Mouse (Mus musculus): ENCODE data around the gene Upk2.
"Not testable (repeated sequence)": the region's sequence is repeated elsewhere in the genome, so short reads cannot be mapped to it uniquely, and the experiment has no call there.

Gene Upk2

DNA sequence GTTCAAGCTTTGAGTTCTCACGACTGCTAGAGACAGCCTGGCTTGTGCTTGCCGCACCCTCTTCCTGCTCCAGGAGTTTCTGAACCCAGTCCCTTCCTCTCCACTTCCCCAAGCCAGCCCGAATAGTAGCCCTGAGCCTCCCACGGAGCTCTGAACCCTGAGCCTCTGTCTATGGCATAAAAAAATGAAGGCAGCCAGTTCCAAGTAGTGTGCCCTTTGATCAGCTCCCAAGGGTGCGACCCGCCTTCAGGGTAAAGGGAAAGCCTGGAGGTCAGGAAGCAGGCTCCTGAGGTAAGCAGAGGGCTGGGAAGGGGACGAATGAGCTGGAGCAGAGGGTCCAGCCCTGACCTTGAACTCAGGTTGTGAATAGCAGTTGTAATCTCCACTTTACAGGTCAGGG, 13.4 kb upstream of the Upk2 start:
- no peak for DNase-seq (ENCODE audit: low spot score in 2 of 2)

DNA sequence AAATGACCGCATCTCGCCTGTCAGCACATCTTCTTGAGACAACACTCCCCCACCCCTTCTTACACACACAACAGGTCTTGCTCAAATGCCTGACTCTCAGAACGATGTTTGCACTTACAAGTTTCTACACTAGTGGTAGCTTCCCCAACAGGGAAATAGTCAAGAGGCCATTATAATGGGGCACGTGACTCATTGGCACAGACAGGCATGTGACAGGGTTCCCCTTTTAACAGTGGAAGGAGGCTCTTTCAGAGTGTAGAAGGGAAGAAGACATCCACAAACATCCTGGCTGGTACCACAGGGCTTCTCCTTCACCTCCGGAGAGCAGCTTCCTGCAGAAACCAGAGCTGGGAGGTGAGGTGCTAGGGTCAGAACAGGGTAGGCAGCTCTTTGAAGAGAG, 7.2 kb upstream of the Upk2 start:
- no peak for DNase-seq (ENCODE audit: low spot score in 2 of 2)

DNA sequence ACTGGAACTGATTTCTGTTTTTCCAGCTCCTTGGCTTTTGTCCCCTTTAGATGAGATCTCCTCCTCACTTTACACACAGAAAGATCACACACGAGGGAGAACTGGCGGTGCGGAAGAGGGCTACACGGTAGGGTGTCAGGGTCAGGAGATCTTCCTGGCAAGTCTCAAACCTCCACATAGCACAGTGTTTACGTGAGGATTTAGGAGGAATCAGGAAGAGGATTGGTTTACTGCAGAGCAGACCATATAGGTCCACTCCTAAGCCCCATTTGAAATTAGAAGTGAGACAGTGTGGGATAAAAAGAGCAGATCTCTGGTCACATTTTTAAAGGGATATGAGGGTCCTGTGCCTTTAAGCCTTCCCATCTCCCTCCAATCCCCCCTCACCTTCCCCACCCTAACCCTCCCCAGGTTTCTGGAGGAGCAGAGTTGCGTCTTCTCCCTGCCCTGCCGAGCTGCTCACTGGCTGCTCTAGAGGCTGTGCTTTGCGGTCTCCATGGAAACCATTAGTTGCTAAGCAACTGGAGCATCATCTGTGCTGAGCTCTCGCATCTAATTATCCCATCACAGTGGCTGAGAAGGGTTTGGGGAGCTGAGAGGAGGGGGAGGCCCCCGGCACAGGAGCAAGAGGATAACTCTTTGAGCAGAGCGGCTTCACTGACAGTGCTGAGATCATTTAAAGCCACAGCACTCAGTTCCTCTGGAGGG, 2.4 kb upstream of the Upk2 start:
- DNase-seq (ENCODE audit: low spot score in 2 of 2), result peak; percentile 91 to 95

DNA sequence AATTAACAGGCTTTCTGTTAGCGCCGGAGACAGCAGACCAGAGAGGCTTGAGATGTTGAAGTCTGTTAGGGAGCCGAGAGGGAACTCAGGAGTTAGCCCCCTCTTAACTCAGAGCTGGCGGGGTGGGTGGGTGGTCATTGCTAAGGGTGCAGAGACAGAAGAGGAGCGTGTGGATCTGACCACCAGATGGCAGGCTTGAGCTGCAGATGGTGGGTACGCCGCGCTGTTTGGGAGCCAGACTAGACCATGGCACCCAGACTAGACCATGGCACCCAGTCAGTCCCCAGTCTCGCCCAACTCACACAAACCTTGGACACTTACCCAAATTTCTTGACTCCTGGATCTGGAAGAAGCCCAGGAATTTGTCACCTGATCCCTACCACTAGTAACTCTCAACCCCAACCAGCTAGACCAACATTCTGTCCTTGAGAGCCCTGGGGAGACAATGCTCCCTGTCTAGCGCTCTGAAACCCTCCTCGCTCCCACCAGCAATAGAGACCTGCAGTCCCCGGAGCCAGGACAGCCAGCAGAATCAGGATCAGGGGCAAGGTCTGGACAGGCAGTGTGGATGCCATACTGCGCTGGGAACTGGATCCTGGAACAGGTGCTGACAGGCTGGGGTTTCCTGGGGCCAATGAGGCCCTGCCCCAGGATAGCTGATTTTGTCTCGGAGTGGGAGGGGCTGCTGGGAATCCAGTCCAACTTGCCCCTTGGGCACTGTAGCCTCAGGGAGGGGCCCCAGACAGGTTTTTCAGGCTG, 465 bp downstream of the Upk2 start:
- DNase-seq (ENCODE audit: low spot score in 2 of 2), result peak in 1 of 2 experiments; percentile 87

DNA sequence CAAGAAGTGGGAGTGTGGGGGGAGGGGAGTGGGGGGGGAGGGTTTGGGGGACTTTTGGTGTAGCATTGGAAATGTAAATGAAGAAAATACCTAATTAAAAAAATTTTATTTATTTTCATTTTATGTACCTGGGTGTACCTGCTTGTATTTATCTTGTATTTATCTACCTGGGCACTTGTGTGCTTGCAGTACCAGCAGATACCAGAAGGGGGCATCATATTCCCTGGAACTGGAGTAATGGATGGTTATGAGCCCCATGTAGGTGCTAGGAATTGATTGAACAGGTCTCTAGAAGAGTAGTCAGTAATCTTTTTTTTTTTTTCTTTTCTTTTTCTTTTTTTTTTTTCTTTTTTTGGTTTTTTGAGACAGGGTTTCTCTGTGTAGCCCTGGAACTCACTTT, 4.4 kb downstream of the Upk2 start:
- DNase-seq (ENCODE audit: low spot score in 2 of 2), result no peak

DNA sequence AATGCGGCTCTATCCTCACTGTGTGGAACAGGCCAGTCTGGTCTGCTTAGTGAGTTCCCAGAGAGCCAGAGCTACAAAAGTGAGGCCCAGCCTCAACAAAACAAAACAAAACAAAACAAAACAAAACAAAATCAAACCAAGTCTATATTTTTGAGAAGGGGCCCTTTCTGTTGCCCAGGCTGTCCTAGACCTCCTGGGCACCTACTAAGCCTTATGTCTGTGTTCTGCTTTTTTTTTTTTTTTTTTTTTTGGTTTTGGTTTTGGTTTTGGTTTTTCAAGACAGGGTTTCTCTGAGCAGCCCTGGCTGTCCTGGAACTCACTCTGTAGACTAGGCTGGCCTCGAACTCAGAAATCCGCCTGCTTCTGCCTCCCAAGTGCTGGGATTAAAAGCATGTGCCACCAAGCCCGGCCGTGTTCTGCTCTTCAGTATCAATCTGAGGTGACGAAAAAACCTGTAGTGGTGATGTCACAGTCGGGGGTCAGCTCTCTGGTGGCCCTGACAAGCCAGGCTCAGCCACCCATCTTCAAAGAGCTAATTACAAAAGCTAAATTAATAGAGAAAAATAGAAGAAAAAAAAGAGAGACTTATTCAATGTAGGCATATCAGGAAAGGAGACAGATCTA, 10.3 kb downstream of the Upk2 start:
- not testable (repeated sequence) for DNase-seq (ENCODE audit: low spot score in 2 of 2)

DNA sequence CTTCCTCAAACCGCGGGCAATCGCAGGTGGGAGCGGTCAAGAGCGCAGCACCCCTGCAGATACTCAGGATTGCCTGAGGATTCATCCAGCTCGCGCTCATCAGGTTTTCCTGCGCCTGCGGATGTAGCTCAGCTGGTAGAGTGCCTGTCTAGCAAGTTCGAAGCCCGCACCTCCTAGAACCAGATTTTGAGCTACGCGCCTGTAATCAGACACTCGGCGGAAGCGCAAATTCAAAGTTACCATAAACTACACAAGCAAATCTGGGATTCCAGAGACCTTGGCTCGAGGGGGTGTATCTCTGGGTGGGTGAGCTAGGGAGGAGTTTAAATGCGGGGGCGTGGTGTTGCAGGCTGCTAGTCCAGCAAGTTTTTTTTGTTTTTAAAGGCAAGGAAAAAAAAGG, 13.8 kb downstream of the Upk2 start, which contains the start of gene Foxr1:
Gene Foxr1 (minus strand): TSS at position 176 of the 400 bp plus-strand sequence.
- DNase-seq (ENCODE audit: low spot score in 2 of 2), result no peak

DNA sequence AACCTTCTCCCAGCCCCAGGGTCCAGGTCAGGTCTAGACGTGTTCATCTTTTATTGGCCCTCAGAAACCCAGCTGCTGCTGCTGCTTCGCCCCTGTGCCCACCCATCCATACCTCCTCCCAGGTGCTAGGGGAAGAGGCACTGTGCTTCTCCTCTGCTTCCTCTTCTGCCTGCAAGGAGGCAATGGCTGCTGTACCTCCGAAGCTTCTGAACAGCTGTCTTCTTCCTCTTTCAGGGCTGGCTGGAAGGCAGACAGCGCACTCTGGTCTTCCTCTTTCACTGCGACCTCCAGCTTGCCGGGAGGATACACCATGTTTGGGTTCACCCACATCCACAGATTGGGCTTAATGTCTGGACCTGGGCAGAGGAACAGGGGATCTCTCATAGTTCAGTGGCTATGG, 19.0 kb downstream of the Upk2 start:
- no peak for DNase-seq (ENCODE audit: low spot score in 2 of 2)

DNA sequence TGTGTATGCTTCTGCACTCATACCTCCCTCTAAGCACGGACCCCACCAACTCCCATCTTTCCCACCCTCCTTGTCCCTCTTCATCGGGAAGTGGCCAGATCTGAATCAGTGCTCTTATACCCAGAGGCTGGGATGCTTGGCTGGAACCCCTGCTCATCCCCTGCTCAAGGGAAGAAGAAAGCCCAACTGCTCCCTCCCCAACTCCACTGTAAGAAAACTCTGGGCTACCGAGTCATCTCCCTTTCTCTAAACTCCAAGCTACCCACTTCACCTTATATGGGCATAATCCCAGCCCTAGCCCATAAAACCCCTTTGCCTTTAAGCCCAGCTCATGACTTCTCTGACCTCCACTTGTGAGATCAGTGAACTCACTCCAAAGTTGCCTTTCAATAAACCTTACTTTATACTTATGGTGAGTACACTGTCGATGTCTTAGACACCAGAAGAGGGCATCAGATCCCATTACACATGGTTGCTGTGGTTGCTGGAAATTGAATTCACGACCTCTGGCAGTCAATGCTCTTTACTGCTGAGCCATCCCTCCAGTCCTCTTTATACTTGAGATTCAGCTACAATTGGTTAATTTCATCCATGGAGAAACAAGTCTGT, 22.1 kb downstream of the Upk2 start:
- DNase-seq (ENCODE audit: low spot score in 2 of 2), result no peak

DNA sequence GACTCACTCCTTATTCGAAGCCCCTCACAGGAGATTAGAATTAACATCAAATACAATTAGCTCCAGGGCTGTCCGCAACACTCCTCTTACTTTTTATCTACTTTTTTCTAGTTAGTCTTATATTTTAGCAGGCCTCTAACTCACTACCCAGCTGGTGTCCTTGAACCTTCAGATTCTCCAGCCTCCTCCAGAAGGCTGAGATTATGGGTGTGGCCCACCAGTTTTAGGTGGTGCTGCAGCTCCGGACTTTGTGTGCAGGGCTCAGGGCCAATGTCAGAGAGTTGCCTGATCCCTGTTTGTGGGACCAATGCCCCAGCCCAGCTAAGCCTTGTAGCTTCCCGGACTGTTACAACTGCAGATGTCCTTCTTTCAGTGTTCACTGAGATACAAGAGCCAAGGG, 31.2 kb downstream of the Upk2 start:
- no peak for DNase-seq (ENCODE audit: low spot score in 2 of 2)

DNA sequence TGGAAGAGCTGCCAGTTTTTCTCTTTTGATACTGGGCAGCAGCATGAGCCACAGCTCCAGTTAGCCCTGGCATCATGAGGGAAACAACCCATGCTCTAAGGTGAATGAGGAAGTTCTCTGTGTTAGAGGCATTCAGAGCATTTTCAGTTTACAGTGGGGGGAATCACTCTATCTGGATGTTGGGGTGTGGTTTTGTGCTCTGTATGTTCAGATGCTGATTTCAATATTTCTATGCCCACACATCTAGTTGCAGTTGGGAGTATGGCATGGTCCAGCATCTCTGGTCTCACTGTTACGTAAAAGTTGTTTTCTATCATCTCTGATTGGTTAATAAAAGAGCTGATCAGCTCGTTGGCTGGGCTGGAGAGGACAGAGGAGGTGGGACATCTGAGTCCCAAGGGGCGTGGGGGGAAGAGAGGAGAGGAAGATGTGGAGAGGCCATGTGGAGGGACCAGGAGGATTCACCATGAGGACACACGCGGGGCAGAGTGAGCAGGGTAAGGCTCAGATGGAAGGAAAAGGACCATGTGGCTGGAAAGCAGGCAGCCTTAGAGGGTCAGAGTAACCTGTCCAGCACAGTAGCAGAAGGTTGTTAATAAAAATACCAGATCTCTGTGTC, 34.4 kb downstream of the Upk2 start:
- DNase-seq (ENCODE audit: low spot score in 2 of 2), result no peak

DNA sequence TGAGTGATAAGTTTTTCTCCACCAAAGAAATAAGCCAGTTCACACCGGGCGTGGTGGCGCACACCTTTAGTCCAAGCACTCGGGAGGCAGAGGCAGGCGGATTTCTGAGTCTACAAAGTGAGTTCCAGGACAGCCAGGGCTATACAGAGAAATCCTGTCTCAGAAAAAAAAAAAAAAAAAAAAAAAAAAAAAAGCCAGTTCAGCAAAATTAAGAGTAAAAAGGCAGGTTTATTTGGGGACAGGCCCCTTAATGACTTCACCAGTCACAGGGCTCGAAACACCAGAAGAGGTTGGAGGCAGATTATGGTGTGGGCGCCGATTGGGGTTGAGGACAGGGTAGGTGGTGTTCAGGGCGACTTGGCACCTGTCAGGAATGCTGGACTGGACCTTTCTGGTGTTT, 35.0 kb downstream of the Upk2 start:
- DNase-seq (ENCODE audit: low spot score in 2 of 2), result not testable (repeated sequence)

DNA sequence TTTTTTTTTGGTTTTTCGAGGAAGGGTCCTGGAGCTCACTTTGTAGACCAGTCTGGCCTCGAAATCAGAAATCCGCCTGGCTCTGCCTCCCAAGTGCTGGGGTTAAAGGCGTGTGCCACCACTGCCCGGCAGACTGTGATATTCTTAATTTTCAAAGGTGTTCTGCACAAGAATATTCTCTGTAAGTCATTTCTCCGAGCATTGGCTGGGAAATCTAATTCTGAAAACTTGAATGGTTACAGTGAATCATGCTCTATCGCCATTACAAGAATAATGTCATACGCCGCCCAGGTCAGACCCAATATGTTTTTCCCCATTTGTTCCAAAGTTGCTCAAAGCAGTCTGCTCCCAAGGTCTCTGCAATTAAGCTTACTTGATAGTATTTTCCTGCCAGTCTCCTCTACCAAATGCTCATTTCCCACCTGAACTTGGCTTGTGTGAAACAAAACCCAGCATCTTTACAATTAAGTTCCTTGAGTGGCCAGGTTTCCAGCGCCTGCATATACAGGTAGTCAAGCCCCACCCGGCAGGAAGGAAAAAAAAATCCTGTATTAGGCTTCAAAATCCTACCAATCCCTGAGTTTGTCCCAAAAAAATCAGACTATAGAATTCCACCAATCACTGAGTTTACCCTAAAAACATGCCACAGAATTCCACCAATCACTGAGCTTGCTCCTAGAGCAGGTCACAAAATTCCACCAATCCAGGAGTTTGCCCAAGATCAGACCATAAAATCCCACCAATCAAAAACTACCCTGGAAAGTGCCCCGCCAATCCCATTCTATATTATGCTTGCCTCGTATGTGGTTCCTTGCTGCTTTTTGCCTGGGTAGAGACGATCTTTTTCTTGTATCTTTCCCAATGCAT, 36.0 kb downstream of the Upk2 start, which contains the start of gene Ccdc84:
Gene Ccdc84 (minus strand): TSS at position 51 of the 867 bp plus-strand sequence.
- DNase-seq (ENCODE audit: low spot score in 2 of 2), result no peak

DNA sequence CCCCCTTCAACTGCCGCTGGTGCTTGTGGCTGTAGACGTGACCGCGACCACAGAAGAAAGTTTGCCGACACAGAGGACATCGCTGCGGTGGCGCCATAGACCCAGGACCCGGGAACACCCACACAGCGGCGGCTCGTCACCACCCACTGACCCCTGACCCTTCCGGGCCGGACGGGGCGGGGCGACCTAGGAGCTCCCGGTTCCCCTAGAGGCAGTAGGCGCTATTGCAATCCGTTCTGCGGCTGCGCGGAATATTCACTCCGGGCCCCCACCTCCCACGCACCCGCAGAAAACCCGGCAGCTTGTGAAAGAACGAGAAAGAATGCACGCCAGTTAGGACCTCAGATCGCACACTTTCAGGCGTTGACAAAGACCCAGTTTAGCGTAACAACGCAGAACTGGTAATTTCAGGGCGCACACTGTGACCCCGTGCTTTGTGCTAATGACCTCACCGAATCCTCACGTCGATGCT, 36.8 kb downstream of the Upk2 start:
- DNase-seq (ENCODE audit: low spot score in 2 of 2), result peak; percentile 85 to 97

DNA sequence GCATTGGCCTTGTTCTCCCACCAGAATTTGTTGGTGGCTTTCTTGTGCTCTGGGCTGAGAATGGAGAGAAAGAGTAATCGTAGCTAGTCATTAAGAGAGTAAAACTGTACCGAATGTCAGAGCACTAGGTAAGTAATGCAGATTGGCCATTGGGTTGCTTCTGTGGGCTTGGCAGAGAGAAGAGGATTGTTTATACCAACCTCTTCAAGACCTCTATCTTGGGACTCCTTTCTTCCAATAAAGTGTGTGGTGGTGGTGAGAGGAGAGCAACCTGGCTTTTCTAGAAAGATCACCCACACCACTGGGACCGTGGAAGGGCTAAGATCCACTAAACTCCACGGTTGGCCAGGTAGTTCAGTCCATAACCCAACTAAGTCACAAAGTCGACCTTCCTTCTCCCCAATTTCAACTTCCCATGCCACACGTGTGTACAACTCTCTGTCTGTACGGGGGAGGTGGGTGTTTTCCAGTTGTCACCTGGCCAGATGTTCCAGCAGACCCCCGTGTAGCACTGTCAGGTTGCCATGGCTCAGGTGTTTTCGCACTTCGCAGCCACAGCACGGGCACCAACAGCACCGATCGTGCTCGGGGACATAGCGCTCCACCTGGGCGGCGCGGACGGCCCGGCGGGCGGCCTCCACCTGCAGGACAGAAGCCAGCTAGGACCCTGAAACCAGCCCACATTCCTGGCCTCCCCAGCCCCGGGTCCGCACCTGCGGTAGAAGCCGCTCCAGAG, 37.5 kb downstream of the Upk2 start:
- DNase-seq (ENCODE audit: low spot score in 2 of 2), result peak in 1 of 2 experiments; percentile 27

DNA sequence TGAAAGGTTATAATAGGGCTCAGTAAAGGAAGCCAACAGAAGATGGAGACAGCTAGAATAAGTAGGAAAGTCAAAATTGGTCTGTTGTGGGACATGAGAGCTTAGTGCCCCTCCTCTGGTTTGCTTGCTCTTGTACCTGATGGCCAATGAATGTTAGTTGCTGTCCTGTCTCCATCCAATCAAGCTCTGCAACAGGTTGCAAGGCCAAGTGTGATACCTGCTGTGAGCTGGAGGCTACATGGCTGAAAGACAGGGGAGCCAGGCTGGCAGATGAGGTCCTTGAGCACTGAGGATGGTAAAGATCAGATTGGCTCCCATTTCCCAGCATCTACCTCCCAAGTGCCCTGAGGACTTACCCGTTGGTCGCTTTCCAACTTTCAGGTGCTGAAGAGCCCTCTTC, 42.0 kb downstream of the Upk2 start:
- DNase-seq (ENCODE audit: low spot score in 2 of 2), result no peak

DNA sequence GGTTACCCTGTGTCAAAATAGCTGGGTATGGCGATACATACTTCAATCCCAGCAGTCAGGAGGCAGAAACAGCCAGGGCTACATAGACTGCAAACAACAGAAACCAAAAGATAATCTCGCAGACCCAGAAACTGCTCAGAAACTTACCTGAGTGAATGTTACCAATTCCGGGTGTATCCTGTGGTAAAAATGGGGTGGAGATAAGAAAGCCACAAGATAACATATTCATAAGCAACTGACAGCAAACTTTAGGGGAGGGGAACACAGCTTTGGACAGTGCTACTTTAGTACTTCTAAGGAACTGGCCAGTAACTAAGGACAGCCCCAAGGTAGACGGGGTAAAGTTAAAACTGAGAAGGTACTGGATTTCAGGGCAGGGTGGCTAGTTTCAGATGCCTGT, 42.5 kb downstream of the Upk2 start:
- DNase-seq (ENCODE audit: low spot score in 2 of 2), result no peak

DNA sequence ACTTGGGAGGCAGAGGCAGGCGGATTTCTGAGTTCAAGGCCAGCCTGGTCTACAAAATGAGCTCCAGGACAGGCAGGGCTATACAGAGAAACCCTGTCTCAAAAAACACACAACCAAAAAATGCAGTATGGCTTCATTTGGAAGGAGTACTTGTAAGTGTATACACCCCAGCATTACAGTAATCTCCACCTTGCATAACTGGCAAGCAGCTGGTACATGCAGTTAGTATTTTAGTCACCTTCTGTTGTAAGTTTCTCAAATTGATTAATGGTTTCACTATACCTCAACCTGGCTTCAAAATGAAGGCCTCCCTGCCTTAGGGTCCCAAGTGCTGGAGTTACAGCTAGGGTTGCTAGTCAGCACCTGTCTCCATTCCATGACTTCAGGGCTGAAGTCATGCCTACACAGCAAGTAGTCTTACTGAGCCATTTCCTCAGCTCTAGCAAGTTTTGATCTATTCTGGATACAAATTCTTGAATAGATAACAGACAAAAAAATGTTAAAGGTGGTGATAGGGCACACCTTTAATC, 43.1 kb downstream of the Upk2 start:
- no peak for DNase-seq (ENCODE audit: low spot score in 2 of 2)

DNA sequence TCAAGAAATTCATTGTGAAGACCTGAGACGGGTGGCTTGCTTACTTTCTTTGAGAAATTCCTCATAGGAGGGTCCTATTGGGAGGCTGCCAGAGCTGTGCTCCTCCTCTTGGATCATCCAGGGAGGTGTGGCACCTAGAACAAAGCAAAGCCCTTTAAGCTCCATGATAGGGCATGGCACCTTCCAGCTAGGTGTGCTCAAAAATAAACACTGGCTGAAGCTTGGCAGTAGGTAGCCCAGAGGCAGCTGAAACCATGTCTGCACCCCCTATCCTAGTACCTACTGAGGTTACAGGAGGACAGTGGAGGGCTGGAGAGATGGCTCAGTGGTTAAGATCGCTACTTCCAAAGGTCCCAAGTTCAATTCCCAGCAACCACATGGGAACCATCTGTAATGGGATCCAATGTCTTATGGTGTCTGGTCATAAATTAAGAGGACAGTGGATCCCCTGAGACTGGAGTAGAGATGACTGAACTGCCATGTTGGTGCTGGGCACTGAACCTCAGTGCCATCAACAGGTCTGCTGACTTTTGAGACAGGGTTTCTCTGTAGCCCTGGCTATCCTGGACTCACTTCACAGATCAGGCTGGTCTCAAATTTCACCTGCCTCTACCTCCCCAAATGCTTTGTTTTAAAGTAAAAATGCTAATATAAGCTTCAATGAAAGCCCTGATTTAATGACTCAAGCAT, 44.0 kb downstream of the Upk2 start:
- no peak for DNase-seq (ENCODE audit: low spot score in 2 of 2)
